Mouse (Mus musculus): Measurements from ENCODE around the gene Parva.

Gene Parva

DNA sequence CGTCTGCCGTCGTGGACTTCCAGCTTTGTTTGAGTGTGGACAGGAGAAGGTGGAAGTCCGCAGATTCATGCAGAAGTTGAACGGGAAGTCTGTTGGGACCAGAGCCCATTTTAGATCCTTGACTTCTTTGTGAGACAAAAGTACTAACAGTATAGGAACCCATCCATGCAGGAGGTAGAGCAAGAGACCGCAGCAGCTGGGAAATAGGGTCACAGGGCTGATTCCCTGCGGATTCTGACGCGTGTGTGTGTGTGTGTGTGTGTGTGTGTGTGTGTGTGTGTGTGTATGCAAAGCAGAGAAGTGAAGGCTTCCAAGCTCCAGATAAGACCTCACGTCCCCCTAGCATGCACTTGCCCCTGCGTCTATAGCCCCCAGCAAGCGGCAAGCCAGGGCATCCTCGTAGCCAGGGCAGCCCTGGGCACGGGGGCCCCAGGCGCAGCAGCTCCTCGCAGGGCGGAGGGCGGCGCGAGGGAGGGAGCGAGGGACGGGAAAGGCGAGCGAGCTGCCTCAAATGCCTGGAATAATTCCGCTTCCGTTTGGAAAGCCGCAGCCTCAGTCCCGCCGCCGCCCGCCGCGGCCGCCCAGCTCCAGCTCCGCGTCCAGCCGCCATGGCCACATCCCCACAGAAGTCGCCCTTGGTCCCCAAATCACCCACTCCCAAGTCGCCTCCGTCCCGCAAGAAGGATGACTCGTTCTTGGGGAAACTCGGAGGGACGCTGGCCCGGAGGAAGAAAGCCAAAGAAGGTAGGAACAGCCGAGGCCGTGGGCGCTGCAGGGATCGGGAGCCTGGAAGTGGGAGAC is at the start of gene Parva:
TSS of gene Parva (plus strand) at position 149 of the 801 bp plus-strand sequence.
- DNase-seq: peak; percentile 68 to 76

DNA sequence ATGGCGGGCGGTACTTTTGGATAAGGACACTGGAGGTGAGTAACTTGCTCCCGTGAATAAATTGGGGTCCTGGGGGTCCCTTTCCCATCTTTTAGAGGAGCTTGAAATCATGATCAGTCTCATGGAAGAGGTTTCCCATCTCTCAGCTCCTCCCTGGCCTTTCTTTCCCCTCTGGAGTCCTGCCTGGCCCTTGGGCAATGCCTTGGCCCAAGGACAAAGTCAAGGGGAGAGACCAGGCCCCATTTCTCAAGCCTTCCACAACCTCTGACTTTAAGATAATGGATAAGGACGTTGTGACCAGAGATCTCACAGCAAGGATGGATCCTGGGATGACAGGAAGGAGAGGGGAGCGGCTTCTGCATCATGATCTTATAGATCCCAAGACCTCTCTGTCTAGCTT is 49.2 kb upstream of the Parva start:
- no peak for DNase-seq

DNA sequence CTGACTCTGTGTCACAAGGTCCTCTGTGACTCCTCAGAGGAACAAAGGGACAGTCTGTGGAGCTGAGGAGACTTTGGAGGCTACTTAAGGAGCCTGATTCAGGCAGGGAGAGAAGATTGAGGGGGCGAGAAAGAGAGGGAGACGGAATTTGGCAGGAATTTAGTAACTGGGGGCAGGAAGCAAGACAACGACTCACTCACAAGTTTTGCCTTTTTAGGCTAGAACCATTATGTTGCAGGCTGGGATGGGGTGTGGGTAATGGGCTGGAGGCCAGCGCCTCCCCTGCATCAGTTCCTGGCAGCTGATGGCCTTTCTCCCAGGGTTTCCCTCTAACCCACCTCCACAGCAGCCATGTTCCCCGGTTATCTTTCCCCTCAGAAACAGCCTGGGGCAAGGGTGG is 48.8 kb upstream of the Parva start:
- no peak for DNase-seq

DNA sequence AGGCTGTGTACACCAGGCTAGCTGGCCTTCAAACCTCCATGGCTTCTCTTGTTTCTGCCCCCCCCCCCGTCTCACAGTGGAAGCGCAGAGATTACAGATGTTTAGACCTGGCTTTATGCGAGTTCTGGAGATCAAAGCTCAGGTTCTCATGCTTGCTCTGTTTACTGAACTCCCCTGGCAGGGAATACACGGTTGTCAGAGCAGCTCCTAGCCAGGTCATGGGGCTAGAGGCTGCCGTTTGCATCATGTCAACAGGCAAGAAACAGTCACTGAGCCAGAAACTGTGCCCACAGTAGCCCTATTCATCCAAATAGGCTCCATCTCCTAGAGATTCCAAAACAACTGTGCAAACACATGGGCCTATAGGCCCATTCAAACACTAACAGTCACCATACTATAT is 40.8 kb upstream of the Parva start:
- no peak for DNase-seq

DNA sequence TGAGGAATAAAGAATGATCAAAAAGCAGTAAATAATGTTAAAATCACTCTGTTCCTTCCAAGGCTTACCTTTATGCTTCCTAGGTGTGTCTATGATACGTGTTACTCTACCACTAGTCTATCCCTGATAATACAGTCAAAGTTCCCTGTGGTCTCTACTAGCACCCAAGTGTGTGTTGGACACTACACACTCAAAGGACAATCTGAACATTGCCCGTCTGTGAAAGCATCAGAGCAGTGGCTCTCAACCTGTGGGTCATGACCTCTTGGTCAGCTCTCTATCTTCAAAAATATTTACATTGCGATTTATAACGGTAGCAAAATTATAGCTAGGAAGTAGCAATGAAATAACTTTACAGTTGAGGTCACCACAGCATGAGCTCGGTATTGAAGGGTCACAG is 39.4 kb upstream of the Parva start:
- DNase-seq: no peak

DNA sequence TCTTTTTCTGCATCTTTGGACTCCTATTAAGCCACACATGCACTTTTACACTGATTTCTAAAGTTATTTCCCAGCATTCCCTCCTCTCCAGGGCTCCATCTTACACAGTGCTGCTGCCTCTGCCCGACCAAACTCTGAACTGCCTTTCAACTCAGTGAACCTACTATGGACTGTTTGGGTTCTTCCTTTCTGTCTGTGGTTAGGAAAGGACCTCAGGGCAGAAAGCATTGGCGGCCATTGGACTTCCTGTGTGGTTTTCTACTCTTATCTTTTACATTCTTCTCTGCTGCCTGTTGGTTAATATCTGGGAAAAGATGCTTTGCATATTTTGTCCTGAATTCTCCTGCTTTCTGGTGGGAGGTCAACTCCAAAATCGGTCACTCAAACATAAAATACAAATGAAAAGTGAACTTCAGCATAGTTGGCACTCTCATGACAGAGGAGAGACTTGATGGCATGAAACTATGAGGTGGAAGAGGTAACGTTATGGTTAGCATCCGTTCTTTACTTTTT is 38.9 kb upstream of the Parva start:
- no peak for DNase-seq

DNA sequence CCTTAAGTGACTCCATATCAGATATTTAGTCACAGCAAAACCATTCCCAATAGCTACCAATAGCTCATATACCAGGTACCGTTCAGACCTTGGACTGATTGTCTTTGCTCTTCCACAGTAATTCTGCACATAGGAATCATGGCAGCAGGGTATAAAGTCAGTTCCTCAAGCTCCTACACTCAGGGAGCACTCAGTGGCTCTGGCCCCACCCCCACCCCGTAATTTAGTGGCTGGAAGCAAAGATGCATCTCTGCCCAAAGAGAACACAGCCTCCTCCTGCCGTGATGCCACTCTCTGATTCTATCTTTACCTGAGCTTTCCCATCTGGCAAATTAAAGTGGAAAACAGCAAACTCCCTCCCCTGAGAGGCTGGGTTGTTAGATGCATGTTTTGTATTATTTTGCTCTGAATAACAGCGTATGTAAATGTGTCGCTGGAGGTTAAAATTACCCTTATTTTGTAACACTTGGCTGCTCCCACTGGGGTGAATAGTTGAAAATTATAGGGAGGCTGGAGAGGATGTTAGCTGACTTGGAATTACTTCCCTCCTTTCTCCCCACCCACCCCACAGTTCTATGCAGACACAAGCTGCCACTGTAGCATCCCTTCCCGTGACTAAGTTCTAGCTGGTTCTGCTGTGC is 37.6 kb upstream of the Parva start:
- DNase-seq: no peak

DNA sequence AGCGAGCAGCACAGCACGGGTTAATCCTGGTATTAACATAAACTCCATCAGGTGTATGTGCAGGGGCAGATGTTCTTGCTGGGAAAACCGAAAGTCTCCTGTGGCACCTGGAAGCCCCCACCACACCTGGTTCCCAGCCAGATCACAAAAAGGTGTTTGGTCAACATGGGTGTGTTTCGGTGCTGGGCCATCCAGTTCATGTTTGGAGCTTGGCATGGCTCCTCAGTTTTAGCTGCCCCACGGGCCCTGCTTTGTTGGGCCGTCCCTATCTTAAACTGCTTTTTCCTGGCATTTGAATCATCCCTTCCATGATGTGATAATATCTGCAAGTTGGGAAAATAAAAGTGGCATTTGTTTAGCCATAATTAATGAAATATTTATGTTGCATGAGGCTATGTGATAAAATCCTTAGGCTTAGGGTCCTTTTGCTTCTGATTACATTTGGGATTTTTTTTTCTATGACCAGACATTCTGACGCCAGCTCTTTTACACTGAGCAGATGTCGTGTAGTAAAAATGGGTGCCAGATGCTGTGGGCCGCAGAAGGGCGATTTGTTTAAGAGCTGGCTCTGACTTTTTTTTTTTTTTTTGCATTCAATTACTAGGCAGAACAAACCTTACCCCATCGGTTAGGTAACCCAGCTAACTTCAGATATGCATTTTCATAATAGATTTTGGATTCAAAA is 36.9 kb upstream of the Parva start:
- DNase-seq: no peak

DNA sequence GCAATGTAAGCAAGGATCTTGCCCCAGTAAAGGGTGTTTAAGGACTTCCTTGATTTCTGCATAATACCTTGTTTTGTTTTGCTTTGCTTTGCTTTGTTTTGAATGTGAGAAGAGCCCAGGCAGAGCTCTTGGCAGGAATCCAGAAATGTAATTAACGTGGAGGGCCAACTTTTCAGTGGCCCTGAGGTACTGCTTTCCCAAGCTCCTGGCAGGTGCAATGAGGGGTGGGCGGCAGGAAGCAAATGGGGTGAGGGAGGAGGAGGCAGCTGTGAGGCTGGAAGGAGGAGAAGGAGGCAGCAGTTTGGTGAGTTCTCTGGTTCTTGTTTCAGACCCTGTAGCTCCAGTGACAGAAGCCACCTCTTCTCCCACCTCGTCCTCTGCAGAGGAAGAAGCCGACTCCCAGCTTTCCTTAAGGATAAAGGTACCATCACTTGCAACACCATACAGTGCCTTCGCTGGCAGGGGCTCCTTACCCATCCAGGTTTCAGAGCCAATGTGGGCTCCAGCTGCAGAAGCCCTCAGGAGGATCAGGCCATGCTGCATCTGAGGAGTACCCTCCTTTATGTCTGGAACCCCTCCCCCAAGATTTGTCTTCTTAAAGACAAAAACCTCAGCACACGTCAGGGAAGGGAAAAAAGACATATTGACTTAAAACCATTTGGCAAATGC is 36.2 kb upstream of the Parva start:
- no peak for DNase-seq

DNA sequence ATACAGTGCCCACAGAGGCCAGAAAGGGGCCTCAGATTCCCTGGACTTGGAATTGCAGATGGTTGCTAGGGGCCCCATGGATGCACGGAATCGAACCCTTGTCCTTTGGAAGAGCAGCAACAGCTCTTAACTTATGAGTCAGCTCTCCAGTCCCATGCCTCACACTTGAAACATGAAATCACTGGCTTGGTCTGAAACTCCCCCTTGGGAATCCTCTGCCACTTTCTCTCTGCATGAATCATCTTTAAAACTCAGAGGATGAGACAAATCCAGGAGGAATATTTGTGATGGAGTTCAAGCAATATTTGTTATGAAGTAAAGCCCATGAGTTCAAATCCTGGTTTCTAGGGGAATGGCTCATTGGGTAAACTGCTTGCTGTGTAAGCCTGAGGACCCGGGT is 29.5 kb upstream of the Parva start:
- no peak for DNase-seq

DNA sequence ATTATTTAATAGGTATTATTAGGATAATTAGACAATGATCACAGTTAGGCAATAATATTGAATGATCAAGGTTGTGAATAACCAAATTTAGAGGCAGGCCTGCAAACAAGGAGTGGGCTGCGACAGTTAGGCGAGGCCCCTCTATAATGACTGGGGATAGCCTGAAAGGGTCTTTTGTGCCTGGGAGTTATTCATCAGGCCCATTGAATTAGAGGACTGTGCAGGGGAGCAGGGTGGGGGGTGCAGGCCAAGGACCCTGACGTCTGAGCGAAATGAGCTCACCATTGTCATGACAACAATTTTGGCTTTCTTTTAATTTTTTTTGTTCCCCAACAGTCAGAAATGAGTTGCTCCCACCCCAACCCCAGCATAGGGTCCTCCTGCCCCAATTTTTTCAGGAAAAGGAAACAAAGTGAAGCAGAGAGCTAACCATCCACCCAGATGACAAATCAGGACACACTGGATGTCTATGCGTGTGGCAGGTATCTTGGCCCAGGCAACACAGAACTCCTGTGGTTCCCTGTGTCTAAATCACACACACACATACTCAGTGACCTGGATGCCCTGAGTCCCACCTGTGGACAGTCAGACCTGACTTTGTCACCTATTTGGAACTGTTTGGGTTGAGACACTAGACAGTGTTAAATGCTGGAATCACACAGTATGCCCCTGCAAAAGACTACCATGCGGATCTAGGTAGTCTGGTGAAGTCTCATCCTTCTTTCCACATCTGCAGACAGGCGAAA is 27.7 kb upstream of the Parva start:
- no peak for DNase-seq

DNA sequence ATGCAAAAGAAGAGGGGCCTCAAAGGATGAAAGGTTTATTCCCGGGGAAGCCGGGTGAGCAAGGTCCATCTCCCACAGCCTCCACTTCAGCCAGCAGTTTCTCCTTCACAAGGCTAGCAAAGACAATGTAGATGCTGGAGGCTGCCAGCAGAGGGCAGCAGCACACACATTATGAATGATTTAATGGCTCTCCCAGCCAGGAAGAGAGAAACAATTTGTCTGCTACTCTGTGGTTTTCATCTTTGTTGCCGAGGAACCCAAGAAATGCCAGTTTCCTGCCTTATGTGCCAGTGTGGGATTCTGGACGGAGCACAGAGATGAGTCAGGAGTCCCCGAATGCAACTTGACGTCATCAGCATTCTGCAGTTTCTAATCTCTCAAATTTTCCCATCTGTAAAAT is 27.1 kb upstream of the Parva start:
- DNase-seq: peak; percentile 68 to 82

DNA sequence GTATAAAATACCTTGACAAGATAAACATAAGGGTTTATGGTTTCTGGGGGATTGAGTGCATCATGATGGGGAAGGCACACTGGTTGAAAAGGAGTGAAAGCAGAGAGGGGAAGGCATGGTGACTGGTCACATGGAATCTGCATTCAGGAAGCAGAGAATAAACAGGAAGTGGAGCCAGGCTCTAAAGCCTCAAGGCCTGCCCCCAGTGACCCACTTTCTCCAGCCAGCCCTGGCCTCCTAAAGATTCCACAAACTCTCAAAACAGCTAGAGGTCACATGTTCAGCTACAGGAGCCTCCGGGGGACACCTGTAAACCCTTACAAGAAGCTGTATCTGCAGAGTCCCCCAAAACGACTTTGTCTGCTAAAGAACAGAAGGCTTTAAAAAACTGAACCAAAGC is 22.2 kb upstream of the Parva start:
- DNase-seq: no peak

DNA sequence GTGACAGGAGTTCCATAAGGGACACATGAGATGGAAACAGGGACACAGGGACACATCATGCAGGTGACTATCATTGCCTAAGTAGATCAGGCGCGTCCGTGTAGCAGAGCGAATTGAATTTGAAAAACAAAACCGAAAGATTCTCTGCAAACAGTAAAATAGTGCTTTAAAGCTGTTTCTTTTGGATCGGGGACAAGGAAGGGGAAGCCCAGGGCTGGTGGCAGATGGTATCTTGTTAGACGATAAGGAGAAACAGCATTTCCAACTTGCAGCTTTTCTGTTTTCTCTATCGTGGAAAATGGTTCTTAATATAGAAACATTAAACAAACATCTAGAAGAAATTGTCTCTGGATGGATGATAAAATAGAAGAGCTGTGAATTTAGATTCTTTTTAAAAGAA is 21.7 kb upstream of the Parva start:
- no peak for DNase-seq

DNA sequence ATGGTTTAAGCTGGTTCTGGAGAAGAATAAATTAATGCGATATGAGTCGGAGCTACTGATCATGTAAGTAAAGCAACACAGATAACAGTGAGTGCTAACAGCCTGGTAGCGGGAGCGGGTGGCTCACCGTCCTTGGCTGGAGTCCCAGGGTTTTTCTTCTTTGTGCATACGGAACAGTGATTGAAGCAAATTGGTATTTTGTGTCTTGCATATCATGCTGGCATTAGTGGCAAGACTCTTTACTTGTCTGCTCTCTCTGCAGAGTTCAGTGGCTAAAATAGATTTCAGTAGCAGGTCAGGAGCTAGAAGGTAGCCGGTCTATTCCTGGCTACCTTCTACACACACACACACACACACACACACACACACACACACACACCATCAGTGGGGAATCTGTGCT is 19.7 kb upstream of the Parva start:
- peak in 1 of 2 experiments; percentile 14 for DNase-seq

DNA sequence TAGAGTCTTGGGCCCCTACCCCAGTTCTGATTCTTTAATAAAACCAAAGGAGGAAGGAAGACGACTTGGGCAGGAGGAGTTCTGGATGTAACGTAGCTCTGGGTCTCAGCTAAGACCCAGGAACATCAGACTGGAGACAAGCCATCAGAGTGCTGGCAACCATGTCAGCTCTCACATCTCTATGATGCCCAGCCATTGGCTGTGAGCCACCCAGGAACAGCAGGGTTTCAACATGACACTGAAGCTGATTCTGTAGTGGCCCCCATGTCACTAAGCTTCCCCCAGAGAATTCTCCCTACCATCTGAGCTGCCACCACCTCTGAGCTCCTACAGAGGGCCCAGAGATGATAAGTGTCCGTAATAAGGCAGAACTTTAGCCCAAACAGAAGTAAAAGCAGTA is 17.3 kb upstream of the Parva start:
- DNase-seq: no peak

DNA sequence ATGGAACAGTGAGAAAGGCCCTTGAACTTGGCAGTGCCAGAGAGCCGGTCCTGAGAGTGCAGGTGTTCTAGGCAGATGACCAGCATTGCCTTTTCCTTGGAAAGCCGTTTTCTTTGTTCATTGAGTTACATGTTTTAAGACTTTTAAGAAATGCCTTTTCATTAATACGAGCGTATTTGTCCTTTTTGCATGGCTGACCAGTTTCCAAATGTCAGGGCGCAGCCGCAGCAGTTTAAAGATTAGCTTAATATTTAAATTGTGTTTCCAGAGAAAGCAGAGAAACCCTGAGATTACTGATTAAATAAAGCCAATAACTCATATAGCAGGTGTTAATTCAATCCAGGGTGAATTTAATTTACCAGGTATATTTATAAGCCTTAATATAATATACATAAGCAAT is 14.0 kb upstream of the Parva start:
- DNase-seq: no peak

DNA sequence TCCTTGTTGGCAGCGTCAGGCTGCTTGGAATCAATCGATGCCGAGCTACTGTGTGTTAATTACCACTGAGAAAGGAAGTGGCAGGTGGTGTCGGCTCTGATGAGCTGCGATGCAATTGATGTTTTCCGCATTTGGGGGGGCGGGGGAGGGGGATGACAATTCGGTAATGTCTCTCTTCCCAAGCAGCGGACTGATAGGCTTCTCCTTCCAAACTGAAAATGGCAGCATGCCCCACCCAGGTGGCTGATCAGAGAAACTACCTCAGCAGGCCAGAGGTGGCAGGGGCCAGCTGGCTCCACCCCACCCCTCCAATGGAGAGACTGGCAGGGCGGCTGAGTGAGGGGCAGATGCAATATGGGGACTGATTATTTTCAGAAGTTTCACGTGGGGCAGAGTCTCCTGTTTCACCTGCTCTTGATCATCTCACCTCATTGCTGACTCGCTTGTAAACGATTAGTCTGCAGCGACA is 11.2 kb upstream of the Parva start:
- DNase-seq: no peak

DNA sequence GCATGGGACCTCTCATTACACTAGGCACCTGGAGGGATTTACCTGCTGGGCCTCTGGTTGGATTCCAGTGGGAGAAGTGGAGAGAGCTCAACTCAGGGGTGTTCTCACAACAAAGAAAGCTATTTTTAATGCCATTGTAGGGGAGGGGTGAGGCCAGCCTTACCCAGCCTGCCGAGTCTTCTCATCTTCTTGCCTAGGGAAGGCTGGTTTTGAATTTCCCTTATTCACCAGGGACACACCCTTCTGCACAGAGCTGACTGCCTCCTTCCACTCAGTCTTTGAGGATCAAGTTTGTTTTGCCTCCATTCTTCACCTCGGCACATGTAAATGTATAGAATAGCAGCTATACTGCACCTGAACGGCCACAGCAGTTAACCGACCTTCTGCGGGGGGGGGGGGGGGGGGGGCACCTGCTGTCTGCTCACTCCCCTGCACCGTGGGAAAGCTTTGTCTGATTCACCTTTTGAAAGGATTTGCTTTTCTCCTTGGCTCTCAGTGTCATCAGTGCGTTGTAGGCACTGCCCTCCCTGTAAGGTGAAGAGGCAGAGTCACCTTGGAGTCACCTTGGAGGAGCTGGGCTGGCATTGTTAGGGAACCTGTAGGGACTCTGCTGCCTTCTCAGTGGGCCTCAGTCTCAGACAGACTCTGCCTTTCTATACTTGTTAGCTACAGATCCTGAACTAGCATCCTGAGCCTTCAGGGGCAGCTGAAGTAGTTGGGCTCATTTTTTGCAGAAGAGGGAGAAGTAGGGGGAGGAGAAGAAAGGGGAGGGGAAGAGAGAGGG is 10.4 kb upstream of the Parva start:
- DNase-seq: no peak

DNA sequence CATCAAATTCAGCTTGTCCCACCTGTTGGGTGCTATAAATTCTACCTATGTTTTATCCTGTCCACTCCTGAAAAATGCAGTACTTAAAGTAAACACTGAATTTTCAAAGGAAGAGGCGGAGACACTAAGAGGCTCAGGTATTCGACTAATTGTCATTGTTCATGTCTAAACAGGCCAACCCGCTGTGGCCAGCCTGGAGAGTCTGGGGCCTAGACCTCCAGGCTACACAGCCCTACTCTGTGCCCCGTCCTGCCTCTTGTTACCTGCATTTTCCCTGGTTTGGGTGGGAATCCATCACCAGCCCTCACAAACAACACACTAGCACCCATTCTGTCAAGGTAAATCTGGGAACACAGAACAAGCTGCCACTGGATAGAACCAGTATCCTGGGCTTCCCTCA is 9.7 kb upstream of the Parva start:
- no peak for DNase-seq

DNA sequence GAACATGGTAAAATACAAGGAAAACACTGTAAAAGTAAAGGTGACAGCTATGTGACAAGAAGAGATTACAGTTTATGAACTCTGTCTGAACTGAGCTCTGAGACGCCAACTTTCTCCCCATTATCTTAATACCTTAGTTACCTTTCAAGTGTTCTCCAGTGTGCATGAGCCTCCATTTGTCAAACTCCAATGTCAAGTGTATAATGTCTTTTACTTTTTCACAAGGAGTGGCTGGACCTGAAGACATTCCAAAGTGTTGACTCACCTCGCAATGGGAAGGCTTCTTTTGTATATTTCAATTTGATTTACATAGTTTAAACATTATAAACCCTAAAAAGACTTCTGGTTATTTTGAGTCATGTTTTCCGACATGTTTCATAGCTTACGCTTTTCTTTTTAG is 3.9 kb upstream of the Parva start:
- no peak for DNase-seq

DNA sequence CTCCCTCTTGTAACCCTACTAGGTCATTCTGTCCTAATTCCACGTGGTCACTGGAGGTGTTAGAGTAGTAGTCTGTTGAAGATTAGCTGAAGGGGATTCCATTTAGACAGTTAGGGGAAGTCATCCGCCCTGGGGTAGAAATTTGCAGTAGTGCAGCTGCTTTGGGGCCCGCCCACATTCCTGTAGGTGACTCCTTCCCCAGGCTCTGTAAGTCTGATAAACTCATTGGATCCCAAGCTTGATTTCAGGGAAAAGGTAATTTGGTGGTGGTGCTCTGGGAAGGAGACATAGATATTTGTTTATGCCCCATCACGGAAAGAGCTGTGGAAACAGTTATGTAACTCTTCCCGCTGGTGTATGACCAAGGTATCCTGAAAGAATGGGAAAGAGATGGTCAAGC is 494 bp upstream of the Parva start:
- no peak for DNase-seq

Measured in cerebellum, adult 18-20 months (tissue).